Mouse (Mus musculus) forebrain, embryonic 14.5 days (tissue): ENCODE measurements around the gene Aldh16a1. TPM values are rescaled to one million over a fixed set of nuclear protein-coding genes. Genes with fewer than 3 reads are reported as not detected.
"Not testable (repeated sequence)": the region's sequence is repeated elsewhere in the genome, so short reads cannot be mapped to it uniquely, and the experiment has no call there.

ENCODE experiments used
- ATAC-seq: fragments of 200-750 bp; cut with Nextera tagmentation; 2 replicates; pipeline ENCODE4 v1.8.0; 2017; ENCODE audit warnings: mild to moderate bottlenecking, moderate library complexity
- DNase-seq: peaks from one replicate; pipeline ENCODE4 v3.0.0-alpha.2; 2015; ENCODE audit warnings: low spot score
- H3K27ac ChIP-seq: fragments of 300-500 bp; sonication (generic); 2 replicates; pipeline ENCODE4 v1.5.1; 2014; ENCODE audit warnings: low read depth, mild to moderate bottlenecking, control low read depth, low read length, moderate library complexity
- H3K27me3 ChIP-seq: fragments of 300-500 bp; sonication (generic); replicated peaks from 2 replicates; pipeline ENCODE4 v1.6.1; 2014; ENCODE audit warnings: low read length, control low read depth, mixed read lengths; ENCODE audit not compliant: control insufficient read depth, insufficient read depth
- H3K36me3 ChIP-seq: fragments of 300-500 bp; sonication (generic); 2 replicates; pipeline ENCODE4 v1.6.1; 2014; ENCODE audit warnings: low read length, control low read depth; ENCODE audit not compliant: control insufficient read depth, insufficient read depth
- H3K4me1 ChIP-seq: fragments of 300-500 bp; sonication (generic); 2 replicates; pipeline ENCODE4 v1.6.1; 2014; ENCODE audit warnings: antibody characterized with exemption, low read length, control low read depth; ENCODE audit not compliant: control insufficient read depth, insufficient read depth
- H3K4me2 ChIP-seq: fragments of 300-500 bp; sonication (generic); 2 replicates; pipeline ENCODE4 v1.6.1; 2014; ENCODE audit warnings: mild to moderate bottlenecking, control low read depth, low read length
- H3K4me3 ChIP-seq: fragments of 300-500 bp; sonication (generic); 2 replicates; pipeline ENCODE4 v1.5.1; 2014; ENCODE audit warnings: low read depth, low read length, control low read depth
- H3K9ac ChIP-seq: fragments of 300-500 bp; sonication (generic); 2 replicates; pipeline ENCODE4 v1.6.1; 2014; ENCODE audit warnings: mild to moderate bottlenecking, low read length, control low read depth, moderate library complexity
- H3K9me3 ChIP-seq: fragments of 300-500 bp; sonication (generic); replicated peaks from 2 replicates; pipeline ENCODE4 v1.6.1; 2016; ENCODE audit warnings: low read length, control low read depth, mixed read lengths; ENCODE audit not compliant: control insufficient read depth
- WGBS: fragments of 180-500 bp; shearing (Covaris S2); extraction: QIAGEN DNeasy Blood & Tissue Kit; methylation state at CpG from one replicate; pipeline ENCODE4 v1.1.7; 2014; 5-methylcytosine and 5-hydroxymethylcytosine counted together
- polyA plus RNA-seq: library from polyadenylated mRNA; unstranded; fragments of >200 nt; fragmentation: Nextera tagmentation; extraction: Ambion mirVana; gene quantifications from 2 replicates; pipeline ENCODE4 v1.2.1, GENCODE M21; 2014

The Aldh16a1 gene
- polyA plus RNA-seq, 1 experiment from 2014 or later = 26.8 TPM

GRCm38 (mm10) chr7:45113476-45113875, 40.9 kb downstream of the Aldh16a1 start:
- DNase-seq (no peak), ATAC-seq (no peak)
- Histone ChIP-seq H3K9me3 (no peaks in the 10 kb centered on the region), H3K4me2 (no peak overlapping the region), H3K27me3 (no peaks in the 10 kb centered on the region), H3K36me3 (peaks cover 10% of the 10 kb centered on the region), H3K27ac (no peak overlapping the region), H3K9ac (no peak overlapping the region), H3K4me1 (no peaks in the 10 kb centered on the region), H3K4me3 (no peak overlapping the region)
- 82% methylated on average over 2 of the region's 2 CpGs for WGBS

- Histone ChIP-seq H3K4me1 (no peaks in the 10 kb centered on the region), H3K27me3 (no peaks in the 10 kb centered on the region), H3K4me2 (no peak overlapping the region), H3K4me3 (no peak overlapping the region), H3K9me3 (no peaks in the 10 kb centered on the region), H3K9ac (no peak overlapping the region), H3K27ac (no peak overlapping the region), H3K36me3 (peaks cover 1% of the 10 kb centered on the region; the same call in 1 of the 2 replicates)
- no peak for DNase-seq
- 72% methylated on average over 3 of the region's 3 CpGs for WGBS
- no peak for ATAC-seq
These were observed 41.9 kb downstream of the Aldh16a1 start for GRCm38 (mm10) chr7:45112529-45112928.

- WGBS = 60% methylated on average over 2 of the region's 2 CpGs
- Histone ChIP-seq H3K9me3 (no peaks in the 10 kb centered on the region), H3K27me3 (no peaks in the 10 kb centered on the region), H3K27ac (no peak overlapping the region), H3K4me3 (no peak overlapping the region), H3K4me1 (no peaks in the 10 kb centered on the region), H3K36me3 (no peaks in the 10 kb centered on the region), H3K4me2 (no peak overlapping the region), H3K9ac (no peak overlapping the region)
- DNase-seq = no peak
- no peak for ATAC-seq
These were observed 42.4 kb downstream of the Aldh16a1 start for GRCm38 (mm10) chr7:45111940-45112339.

- not testable (repeated sequence) for H3K4me3 ChIP-seq, H3K36me3 ChIP-seq, H3K9me3 ChIP-seq, H3K4me2 ChIP-seq, H3K27ac ChIP-seq, H3K4me1 ChIP-seq, ATAC-seq, H3K9ac ChIP-seq, H3K27me3 ChIP-seq, DNase-seq
- WGBS = 93% methylated on average over 4 of the region's 4 CpGs
These were observed 44.3 kb downstream of the Aldh16a1 start for GRCm38 (mm10) chr7:45110089-45110488.

GRCm38 (mm10) chr7:45107052-45107645, 47.2 kb downstream of the Aldh16a1 start:
- ATAC-seq (no peak), DNase-seq (no peak)
- H3K27ac ChIP-seq = no peak overlapping the region
- WGBS = 52% methylated on average over 5 of the region's 5 CpGs
- H3K27me3 ChIP-seq = no peaks in the 10 kb centered on the region
- H3K9me3 ChIP-seq = no peaks in the 10 kb centered on the region
- no peak overlapping the region for H3K4me3 ChIP-seq
- H3K4me2 ChIP-seq = no peak overlapping the region
- no peak overlapping the region for H3K9ac ChIP-seq
- H3K4me1 ChIP-seq = no peaks in the 10 kb centered on the region
- H3K36me3 ChIP-seq = no peaks in the 10 kb centered on the region

GRCm38 (mm10) chr7:45106441-45106840, 47.9 kb downstream of the Aldh16a1 start:
- WGBS = 28% methylated on average over 6 of the region's 6 CpGs
- ATAC-seq = no peak
- H3K9me3 ChIP-seq = no peaks in the 10 kb centered on the region

GRCm38 (mm10) chr7:45105491-45105890, 48.9 kb downstream of the Aldh16a1 start:
- Histone ChIP-seq H3K27me3 (no peaks in the 10 kb centered on the region), H3K4me2 (no peak overlapping the region), H3K4me1 (no peaks in the 10 kb centered on the region), H3K9ac (no peak overlapping the region), H3K27ac (no peak overlapping the region), H3K36me3 (no peaks in the 10 kb centered on the region), H3K4me3 (no peak overlapping the region), H3K9me3 (no peaks in the 10 kb centered on the region)
- DNase-seq = no peak
- 81% methylated on average over 8 of the region's 8 CpGs for WGBS
- no peak for ATAC-seq

More at GRCm38 (mm10) chr7:45106441-45106840, 47.9 kb downstream of the Aldh16a1 start:
- no peaks in the 10 kb centered on the region for H3K27me3 ChIP-seq
- H3K4me2 ChIP-seq = no peak overlapping the region
- no peak overlapping the region for H3K9ac ChIP-seq
- no peak overlapping the region for H3K4me3 ChIP-seq
- H3K4me1 ChIP-seq = no peaks in the 10 kb centered on the region
- no peaks in the 10 kb centered on the region for H3K36me3 ChIP-seq
- no peak overlapping the region for H3K27ac ChIP-seq
- no peak for DNase-seq

GRCm38 (mm10) chr7:45104941-45105340, 49.4 kb downstream of the Aldh16a1 start:
- no peaks in the 10 kb centered on the region for H3K9me3 ChIP-seq
- no peak overlapping the region for H3K9ac ChIP-seq
- H3K27ac ChIP-seq = no peak overlapping the region
- no peak for ATAC-seq
- no peaks in the 10 kb centered on the region for H3K27me3 ChIP-seq
- H3K4me1 ChIP-seq = no peaks in the 10 kb centered on the region
- DNase-seq = no peak
- H3K4me3 ChIP-seq = no peak overlapping the region
- WGBS = 84% methylated on average over 5 of the region's 5 CpGs
- H3K4me2 ChIP-seq = no peak overlapping the region
- no peaks in the 10 kb centered on the region for H3K36me3 ChIP-seq

- ATAC-seq (no peak), DNase-seq (no peak)
- Histone ChIP-seq H3K9ac (no peak within 1 kb of the TSS), H3K4me2 (no peak within 1 kb of the TSS), H3K9me3 (no peaks in the 10 kb centered on the region), H3K27ac (no peak within 1 kb of the TSS), H3K4me1 (no peaks in the 10 kb centered on the region), H3K36me3 (no peaks in the 10 kb centered on the region), H3K4me3 (no peak within 1 kb of the TSS), H3K27me3 (no peaks in the 10 kb centered on the region)
- WGBS = 79% methylated on average over 7 of the region's 7 CpGs
These were observed 50.7 kb downstream of the Aldh16a1 start, which contains the start of gene Fcgrt for GRCm38 (mm10) chr7:45103652-45104180. Gene Fcgrt, minus strand, starts transcription at chr7:45103851.
